Mouse (Mus musculus): ENCODE measurements around the gene Cacna1a.
"Not testable (repeated sequence)": the region's sequence is repeated elsewhere in the genome, so short reads cannot be mapped to it uniquely, and the experiment has no call there.

The Cacna1a gene

DNA sequence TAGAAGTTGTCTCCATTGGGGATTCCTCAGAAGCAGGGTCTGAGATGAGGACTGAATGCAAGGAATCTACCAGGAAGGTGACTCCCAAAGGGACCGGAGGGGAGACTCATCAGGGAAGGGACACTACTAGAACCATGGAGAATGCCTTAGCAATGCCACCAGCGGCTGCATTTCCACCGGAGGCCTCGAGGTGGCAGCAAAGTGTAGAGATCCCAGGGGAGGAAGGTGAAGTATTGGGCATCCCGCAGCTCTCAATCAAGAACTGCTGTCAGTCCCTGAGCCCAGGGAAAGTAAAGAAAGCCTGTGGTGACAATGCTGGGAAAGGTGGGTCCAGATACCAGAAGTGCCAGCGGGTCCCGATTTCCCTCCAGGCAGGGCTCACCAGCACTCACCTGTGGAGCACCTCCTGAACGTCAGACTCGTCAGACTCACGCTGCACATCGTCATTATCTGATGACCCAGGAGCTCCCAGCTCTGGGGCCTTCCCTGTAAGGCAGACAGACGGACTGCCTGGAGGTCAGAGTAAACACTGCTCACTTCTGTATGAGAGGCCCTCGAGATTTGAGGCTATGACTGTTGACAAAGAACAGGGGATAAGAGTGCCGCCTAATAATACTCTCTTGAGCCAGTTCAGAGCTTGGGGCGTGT lies 203.9 kb downstream of the Cacna1a start:
- peak; percentile 62 for DNase-seq (ENCODE audit: low read depth, low spot score)

DNA sequence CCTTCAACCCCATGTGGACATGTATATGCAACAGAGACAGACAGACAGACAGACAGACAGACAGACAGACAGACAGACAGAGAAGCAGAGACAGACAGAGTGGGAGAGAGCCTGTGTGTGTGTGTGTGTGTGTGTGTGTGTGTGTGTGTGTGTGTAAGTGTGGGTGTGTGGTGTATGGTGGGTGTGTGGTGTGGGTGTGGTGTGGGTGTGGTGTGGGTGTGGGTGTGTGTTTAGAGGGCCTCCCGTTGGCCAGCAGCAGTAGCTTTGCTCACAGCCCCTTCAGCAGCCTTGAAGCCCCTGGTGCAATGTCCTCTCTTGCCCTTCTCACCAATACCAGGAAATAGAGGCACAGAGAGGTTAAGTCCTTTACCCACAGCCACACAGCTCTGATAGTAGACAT lies 204.9 kb downstream of the Cacna1a start:
- DNase-seq (ENCODE audit: low read depth, low spot score), result no peak

DNA sequence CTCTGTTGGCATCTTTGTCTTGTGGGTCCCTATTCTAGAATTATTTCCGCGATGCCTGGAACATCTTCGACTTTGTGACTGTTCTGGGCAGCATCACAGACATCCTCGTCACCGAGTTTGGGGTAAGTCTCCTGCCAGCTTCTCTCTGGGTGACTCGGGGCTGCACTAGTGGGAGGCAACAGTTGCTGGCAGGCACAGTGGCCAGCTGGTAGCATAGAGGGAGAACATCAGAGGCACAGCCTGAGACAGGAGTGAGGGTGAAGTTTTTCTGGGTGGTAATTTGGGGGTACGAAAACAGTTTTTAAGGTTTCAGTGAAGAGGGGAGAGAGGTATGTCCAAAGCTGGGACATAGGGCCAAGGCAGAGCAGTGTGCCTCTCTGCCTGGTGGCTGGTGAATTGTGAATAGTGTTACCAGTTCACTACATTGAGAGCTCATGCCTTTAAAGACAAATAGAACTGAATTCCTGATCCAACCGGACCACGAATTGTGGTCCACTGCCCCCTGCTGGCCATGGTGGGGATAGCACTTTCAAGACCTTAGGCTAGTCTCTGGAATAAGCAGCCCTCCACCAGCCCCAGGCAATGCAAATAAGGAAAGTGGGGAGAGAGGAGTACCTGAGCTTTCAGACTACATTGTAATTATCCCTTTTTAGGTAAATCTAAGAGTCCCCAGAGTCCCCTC lies 206.0 kb downstream of the Cacna1a start:
- DNase-seq (ENCODE audit: low read depth, low spot score), result peak; percentile 86

DNA sequence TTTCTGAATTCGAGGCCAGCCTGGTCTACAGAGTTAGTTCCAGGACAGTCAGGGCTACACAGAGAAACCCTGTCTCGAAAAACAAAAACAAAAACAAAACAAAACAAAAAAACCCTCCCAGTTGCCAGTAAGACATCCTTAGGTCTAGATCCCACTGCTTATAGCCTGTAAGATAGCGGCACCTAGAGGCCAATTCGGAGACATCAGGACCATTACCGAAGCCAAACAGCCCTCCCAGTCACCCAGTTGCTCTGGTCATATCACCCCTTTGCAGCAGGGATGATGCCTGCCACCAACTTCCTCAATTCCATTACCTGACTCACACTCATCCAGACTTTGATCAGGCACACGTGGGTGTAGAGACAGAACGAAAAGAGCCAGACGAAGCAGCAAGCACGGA lies 207.4 kb downstream of the Cacna1a start:
- DNase-seq (ENCODE audit: low read depth, low spot score), result peak; percentile 49

DNA sequence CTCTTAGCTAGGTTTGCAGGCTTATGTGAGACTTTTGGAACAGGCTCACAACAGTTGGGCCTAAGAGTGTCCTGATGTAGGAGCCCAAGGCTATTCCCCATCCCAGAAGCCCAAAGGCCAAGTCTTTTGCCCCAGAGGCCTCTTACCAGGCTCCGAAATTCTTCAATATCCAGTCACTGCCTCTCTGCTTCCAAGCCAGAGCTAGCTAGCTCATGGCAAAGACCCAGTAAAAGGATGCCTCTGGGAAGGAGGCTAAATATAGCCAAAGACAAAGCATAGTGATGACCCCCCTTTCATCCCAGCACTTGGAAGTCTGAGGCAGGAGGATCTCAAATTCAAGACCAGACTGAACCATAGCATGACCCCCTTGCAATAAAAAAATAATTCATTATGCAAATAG lies 211.2 kb downstream of the Cacna1a start:
- no peak for DNase-seq (ENCODE audit: low read depth, low spot score)

DNA sequence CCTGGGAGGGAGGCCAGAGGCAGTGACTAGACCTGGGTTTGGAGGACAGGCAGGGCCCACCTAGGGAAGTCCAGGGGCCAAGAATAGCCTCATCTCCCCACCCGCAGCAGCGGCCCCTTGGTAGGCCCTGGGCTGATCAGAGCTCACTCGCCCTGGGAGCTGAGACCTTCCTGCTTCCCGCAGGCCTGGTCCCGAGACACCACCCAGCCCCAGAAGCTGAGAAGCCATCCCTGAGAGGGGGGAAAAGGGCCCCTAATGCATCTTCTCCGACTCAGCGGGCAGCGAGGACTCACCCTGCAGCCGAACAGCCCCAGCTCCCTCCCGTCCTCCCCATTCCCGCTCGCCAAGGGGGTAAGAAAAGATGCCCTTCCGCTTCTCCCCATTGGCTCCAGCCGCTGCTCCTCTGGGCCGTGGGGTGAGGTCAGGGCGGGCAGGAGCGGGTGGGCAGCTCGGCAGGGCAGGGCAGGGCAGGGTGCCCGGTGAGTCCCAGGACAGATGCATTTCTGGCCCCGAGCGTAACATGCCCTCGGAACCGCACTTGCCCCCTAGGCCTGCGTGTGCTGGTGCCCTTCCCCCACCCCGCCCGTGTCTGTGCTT lies 212.2 kb downstream of the Cacna1a start:
- no peak for DNase-seq (ENCODE audit: low read depth, low spot score)

DNA sequence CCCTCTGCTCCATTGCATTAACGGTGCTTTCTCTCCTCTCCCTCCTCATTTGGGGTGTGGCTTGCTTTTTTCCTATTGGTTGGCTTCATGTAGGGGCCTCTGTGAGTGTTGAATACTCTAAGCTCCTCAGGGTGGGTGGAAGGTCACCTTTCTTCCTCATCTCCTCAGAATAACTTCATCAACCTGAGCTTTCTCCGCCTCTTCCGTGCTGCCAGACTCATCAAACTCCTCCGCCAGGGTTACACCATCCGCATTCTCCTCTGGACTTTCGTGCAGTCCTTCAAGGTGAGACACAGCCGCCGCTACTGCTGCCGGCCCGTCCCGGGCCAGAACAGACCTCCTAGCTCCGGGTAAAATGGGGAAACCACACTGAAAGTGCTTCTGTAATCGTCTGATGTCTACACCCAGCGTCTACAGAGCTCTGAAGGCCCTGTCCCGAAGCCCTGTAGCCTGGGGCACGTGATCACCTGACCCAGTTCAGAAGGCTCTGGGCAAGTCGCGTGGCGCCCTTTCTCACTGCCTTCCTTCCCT lies 213.0 kb downstream of the Cacna1a start:
- no peak for DNase-seq (ENCODE audit: low read depth, low spot score)

DNA sequence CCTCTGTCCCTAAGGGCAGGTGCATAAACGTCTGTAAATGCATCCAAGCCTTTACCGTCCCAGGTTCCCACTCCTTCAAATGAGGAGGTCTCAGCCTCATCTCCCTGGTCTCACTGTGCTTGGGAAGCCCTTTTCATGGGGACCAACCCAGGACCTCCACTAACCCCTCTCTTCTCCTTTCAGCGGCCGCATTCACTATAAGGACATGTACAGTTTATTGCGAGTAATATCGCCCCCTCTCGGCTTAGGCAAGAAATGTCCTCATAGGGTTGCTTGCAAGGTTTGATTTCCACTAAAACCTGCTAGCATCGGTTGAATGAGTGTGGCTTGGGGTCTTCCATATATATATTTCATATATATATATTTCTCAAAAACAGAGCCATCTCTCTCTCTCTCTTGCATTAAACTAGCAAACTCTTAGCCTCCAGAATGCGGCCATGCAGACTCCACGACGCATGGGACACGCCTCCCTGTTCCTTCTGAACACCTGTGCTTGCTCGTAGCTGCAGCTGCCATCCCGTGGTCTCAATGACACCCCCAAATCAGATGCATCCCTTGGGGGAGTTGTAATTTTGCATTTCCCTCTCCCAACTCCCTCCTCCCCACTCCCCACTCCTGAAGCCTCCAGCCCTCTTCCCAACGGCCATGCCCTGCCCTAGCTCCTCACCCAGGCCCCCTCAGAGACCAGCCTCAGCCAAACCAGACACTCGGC lies 226.4 kb downstream of the Cacna1a start:
- DNase-seq (ENCODE audit: low read depth, low spot score), result peak; percentile 51

DNA sequence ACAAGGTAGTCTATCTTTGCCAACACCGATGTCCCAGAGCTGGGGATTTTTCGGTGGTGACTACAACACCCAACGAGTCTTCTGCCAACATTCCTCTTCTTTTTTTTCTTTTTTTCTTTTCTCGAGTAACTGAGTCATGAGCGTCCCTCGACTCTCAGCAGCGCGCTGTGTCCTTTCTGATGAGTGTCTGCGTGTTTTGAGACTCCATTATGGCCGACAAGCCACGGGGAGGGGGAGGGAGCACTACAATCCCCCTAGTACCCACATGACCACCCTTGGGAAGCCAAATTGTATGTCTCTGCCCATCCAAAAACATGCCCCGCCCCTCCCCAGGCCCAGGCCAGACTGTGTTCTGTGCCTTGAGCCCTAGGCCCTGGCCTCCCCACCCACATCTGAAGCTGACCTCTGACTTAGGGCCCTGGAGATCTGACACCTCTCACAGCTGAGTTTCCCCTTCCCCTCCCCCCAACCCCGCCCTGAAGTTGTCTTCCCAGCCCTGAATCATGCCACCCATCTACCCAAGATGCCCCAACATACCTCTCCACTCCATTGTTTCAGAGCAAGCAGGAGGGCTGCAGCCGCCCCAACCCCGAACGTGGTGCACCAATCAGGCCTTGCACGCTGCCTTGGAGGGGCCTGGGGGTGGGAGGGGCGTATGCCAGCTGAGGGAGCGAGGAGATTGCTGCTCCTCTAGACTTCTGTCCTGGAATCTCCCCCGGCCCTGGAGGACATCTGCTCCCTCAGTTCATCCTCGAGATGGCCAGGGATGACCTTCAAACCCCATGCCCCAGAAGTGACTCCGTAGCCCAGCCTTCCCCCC lies 227.6 kb downstream of the Cacna1a start:
- DNase-seq (ENCODE audit: low read depth, low spot score), result no peak

DNA sequence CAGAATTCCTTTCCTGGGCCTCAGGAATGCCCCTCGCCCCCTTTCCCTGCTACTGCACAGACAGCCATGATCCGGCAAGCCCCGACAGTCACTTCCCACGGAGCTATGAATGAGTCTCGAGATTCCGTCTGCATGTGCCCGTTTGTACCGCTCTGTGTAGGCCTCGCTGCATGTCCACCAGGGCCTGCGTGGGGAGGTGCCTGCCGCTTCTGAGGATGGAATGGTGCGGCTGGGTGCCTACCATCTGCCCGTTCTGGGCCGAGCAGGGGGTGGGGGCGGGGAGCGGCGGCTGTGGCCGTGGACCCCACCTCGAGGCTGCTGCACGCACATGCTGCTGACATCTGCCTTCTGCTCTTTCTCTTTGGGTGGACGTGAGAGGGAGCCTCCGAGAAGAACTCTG lies 228.8 kb downstream of the Cacna1a start:
- no peak for DNase-seq (ENCODE audit: low read depth, low spot score)

DNA sequence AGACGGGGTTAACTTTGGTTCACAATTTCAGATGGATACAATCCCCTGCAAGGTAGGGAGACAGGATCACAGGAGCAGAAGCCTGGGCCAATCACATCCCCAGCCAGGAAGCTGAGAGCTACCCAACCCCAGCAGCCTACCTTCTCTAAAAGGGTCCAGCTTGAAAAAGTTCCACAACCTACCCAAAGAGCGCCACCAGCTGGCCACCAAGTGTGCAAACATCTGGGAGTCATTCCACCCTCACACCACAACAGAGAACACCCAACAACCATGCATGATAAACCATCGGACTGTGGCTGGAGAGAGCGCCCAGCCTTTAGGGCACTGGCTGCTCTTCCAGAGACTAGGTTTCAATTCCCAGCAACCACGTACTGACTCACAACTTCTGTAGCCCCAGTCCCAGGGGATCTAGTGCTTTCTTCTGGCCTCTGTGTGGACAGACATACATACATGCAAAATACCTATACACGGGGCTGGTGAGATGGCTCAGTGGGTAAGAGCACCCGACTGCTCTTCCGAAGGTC lies 232.9 kb downstream of the Cacna1a start:
- DNase-seq (ENCODE audit: low read depth, low spot score), result no peak

DNA sequence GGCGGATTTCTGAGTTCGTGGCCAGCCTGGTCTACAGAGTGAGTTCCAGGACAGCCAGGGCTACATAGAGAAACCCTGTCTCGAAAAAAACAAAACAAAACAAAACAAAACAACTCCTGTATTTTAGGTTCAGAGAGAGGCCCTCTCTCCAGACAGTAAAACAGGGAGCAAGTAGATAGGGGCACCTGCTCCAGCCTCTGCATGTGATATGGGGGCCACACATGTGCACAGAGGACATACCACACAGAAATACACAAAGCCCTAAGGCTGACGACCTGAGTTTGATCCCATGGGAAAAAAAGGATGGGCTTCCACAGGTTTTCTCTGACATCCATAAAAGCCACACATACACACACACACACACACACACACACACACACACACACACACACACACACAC lies 235.2 kb downstream of the Cacna1a start:
- not testable (repeated sequence) for DNase-seq (ENCODE audit: low read depth, low spot score)

DNA sequence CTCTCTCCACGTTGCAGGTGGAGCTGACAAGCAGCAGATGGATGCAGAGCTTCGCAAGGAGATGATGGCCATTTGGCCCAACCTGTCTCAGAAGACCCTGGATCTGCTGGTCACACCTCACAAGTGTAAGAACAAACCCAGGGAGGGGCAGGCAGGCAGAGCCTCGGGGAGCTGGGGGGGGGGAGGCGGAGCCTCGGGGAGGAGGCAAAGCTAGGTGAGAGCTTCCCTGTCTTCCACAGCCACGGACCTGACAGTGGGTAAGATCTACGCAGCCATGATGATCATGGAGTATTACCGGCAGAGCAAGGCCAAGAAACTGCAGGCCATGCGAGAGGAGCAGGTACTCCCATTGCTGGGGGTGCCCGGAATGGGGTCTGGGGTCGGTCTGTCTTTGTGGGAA lies 241.3 kb downstream of the Cacna1a start:
- DNase-seq (ENCODE audit: low read depth, low spot score), result no peak

DNA sequence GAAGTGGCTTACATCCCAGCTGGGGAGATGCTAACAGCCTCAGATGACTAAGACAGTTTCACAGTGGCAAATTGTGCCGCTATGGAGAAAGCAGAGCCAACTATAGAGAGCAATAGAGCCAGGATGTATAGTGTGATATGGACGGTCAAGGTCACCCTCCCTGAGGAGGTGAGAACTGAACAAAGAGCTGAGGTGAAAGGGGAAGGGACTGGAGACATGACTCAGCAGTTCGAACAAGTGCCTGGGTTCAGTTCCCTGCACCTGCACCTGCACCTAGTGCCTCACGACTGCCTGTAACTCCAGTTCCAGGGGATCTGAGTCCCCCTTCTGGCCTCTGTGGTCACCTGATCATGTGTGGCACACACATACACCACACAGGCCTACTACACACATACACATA lies 241.9 kb downstream of the Cacna1a start:
- DNase-seq (ENCODE audit: low read depth, low spot score), result no peak

DNA sequence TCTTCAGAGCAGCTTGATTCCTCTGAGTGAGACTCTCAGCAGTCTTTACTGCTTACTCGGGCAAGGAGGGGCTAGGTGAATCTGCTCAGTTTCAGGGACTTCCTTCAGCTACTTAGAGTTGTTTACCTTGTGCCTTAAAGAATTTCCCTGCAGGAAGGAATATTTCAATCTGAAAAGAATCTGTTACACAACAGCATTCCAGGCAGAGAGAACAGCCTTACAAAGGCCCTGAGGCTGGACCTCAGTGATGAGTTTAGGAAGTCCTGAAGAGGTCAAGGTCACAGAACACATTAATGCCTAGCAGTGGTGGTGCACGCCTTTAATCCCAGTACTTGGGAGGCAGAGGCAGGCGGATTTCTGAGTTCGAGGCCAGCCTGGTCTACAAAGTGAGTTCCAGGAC lies 243.6 kb downstream of the Cacna1a start:
- no peak for DNase-seq (ENCODE audit: low read depth, low spot score)

DNA sequence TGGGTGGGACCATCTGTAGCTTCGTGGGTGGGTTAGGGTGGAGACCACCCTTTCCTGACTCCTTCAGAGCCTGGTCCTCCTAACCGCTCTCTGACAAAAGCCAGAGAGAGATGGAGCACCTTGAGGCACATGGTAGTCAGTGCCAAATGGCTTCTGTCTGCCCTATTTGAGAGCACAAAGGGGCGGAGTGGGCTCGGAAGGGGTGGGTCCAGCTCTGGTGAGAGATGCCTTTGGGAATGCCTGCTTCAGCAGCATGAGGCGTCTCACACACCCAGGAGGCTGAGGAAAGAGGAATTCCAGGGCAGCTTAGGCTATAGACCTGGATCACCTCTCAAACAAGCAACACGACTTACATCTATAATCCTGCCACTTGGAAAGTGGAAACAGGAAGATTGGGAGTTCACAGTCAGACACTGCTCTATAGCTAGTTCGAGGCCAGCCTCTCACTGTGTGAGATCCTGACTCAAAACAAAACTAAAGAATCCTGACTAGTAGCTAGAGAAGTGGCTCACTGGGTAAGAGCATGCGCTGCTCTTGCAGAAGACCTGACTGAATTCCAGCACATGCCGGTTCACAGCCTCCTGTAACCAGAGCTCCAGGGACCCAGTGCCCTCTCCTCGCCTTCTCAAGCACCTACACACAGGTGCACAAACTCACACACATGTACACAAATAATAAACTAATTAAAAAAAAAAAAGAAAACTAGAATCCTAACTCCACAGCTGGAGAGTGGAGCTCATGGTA lies 245.8 kb downstream of the Cacna1a start:
- no peak for DNase-seq (ENCODE audit: low read depth, low spot score)

DNA sequence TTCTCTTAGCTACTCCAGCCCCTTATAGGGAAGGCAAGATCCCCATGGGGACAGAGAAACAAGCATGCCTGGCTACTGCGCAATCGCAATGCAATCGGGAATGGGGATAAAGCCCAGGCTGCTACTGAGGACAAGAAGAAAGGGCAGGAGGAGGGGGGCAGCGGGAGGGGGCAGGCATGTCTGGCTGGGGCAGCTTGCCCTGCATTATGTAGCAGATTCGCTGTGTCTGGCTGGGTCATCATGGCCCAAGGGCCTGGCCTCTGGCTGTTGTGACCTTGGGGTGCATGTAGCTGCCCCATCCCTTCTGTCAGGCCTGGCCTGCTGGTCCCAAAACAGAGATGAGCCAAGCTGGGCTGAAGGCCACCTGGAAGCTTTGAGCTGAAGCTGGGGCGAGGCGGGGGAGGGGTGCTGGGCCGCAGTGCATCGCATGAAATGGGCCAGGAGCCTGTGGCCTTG lies 246.6 kb downstream of the Cacna1a start:
- no peak for DNase-seq (ENCODE audit: low read depth, low spot score)

DNA sequence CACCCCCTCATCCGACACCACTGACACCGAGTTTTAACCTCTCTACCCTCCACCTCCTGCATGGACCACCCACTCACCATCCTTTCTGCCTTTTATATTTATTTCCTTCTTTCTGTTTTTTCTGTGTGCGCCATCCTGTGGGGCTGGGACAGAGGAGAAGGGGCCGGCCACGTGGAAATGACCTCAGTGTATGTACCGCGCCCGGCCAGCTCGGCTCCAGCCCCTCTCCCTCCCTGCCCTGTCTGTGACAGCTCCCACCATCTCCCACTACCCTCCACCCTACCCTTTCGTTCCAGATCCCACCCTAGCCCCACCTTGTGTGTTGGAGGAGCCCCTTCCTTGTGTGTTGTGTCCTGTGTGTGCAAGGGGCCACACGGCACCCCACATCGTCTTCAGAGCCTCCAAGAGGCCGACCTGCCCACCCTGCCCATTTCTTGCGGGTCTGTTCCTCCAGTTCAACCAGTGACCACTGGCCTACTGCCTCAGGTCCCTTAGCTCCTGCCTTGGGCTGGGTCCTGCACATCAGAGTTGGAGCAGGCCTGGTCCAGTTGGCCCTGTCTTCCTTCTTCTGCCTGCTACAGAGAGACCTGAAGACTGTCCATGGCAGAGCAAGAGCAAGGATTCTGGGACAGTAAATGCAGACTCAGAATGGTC lies 247.3 kb downstream of the Cacna1a start:
- DNase-seq (ENCODE audit: low read depth, low spot score), result no peak

DNA sequence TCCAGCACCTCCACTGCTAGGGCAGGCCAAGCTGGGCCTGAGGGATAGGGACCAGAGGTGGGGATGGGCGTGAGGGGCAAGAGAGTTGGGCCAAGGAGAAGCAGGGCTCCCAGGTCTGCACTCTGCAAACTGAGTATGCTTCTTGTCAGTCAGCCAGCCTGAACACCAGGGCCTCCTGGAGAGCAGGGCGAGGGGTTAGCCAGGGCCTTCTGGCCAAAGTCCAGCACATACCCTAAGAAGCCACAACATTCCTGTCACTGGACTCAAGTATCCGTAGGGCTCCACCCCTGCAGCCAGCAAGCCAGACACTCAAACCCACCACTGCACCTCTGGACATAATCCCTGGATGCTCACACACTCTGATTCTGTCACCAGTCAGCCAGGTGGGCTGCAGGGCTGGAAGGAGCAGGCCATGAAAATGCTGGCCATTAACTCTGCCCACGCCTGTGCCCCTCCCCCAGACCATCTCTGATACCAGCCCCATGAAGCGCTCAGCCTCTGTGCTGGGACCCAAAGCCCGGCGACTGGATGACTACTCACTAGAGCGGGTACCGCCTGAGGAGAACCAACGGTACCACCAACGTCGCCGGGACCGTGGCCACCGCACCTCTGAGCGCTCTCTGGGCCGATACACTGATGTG lies 247.9 kb downstream of the Cacna1a start:
- DNase-seq (ENCODE audit: low read depth, low spot score), result no peak
